Mouse (Mus musculus) lung, embryonic 16.5 days (tissue): ENCODE measurements around the gene Sirt1. TPM values are rescaled to one million over a fixed set of nuclear protein-coding genes. Genes with fewer than 3 reads are reported as not detected.
A peak's percentile ranks its signal among the peaks of the same experiment; 100 is the strongest.
"Not testable (repeated sequence)": the region's sequence is repeated elsewhere in the genome, so short reads cannot be mapped to it uniquely, and the experiment has no call there.

Source experiments
- ATAC-seq: fragments of 200-750 bp; cut with Nextera tagmentation; 2 replicates; pipeline ENCODE4 v1.8.0; 2017; ENCODE audit warnings: low read depth, mild to moderate bottlenecking, moderate library complexity
- H3K27ac ChIP-seq: fragments of 300-500 bp; sonication (generic); 2 replicates; pipeline ENCODE4 v1.5.1; 2014; ENCODE audit warnings: mild to moderate bottlenecking, control low read depth, low read length
- H3K27me3 ChIP-seq: fragments of 300-500 bp; sonication (generic); 2 replicates; pipeline ENCODE4 v1.6.1; 2014; ENCODE audit warnings: low read depth, low read length, mixed read lengths; ENCODE audit not compliant: control insufficient read depth, insufficient read depth
- H3K36me3 ChIP-seq: fragments of 300-500 bp; sonication (generic); 2 replicates; pipeline ENCODE4 v1.6.1; 2014; ENCODE audit warnings: low read length; ENCODE audit not compliant: control insufficient read depth, insufficient read depth
- H3K4me1 ChIP-seq: fragments of 300-500 bp; sonication (generic); replicated peaks from 2 replicates; pipeline ENCODE4 v1.6.1; 2014; ENCODE audit warnings: low read length, mixed read lengths; ENCODE audit not compliant: control insufficient read depth, insufficient read depth
- H3K4me2 ChIP-seq: fragments of 300-500 bp; sonication (generic); 2 replicates; pipeline ENCODE4 v1.6.1; 2014; ENCODE audit warnings: low read depth, low read length, control low read depth
- H3K4me3 ChIP-seq: fragments of 300-500 bp; sonication (generic); 2 replicates; pipeline ENCODE4 v1.5.1; 2014; ENCODE audit warnings: mild to moderate bottlenecking, low read length, control low read depth
- H3K9ac ChIP-seq: fragments of 300-500 bp; sonication (generic); 2 replicates; pipeline ENCODE4 v1.6.1; 2014; ENCODE audit warnings: low read length, control low read depth
- H3K9me3 ChIP-seq: fragments of 300-500 bp; sonication (generic); 2 replicates; pipeline ENCODE4 v1.6.1; 2016; ENCODE audit warnings: low read length; ENCODE audit not compliant: control insufficient read depth
- WGBS: fragments of 180-500 bp; shearing (Covaris S2); extraction: QIAGEN DNeasy Blood & Tissue Kit; methylation state at CpG from one replicate; pipeline ENCODE4 v1.1.7; 2014; 5-methylcytosine and 5-hydroxymethylcytosine counted together
- polyA plus RNA-seq: library from polyadenylated mRNA; unstranded; fragments of >200 nt; fragmentation: Nextera tagmentation; extraction: Ambion mirVana; gene quantifications from 2 replicates; pipeline ENCODE4 v1.2.1, GENCODE M21; 2015

Sirt1 gene
- polyA plus RNA-seq, 1 experiment from 2014 or later: 4.8 TPM

DNA sequence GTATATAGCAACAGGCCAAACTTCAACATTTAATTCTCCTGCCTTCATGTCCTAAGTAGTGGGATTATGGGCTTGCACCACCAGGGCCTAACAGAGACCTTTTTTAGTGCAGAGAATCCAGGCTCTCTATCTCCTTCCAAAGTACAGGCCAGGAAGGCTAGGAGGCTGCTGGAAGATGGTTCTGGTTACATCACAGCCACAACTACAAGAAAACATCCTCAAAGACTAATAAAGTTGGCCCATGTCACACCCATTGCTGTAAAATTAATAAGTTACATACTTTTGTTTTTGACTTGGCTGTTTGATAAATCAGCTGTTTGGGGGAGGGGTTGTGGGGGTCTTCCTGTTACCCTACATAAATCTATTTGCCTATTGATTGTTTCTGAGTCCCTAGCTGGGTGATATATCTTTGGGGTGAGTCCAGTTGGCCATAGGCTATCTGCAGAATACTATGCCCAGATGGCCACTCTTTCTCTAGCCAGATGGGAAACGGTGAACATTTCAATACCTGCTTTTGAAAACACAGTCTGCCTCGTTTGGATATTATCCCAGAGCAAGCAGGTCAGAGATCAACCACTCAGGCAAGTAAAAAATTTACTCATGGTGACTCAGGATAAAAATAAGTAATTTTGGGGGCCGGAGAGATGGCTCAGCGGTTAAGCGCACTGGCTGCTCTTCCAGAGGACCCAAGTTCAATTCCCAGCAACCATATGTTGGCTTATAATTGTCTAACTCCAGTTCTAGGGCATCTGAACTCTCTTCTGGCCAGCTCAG, 21.4 kb upstream of the Sirt1 start:
- H3K27me3 ChIP-seq: no peaks in the 10 kb centered on the region
- no peak overlapping the region for H3K4me3 ChIP-seq
- ATAC-seq: no peak
- no peaks in the 10 kb centered on the region for H3K9me3 ChIP-seq
- no peak overlapping the region for H3K4me2 ChIP-seq
- H3K36me3 ChIP-seq: no peaks in the 10 kb centered on the region
- H3K4me1 ChIP-seq: no peaks in the 10 kb centered on the region
- no peak overlapping the region for H3K27ac ChIP-seq
- 76% methylated on average over 5 of the region's 5 CpGs for WGBS
- no peak overlapping the region for H3K9ac ChIP-seq

- H3K36me3 ChIP-seq: no peaks in the 10 kb centered on the region
- H3K9ac ChIP-seq: no peak overlapping the region
- 89% methylated on average over 10 of the region's 10 CpGs for WGBS
- H3K4me2 ChIP-seq: no peak overlapping the region
- no peaks in the 10 kb centered on the region for H3K4me1 ChIP-seq
- H3K27me3 ChIP-seq: no peaks in the 10 kb centered on the region
- H3K9me3 ChIP-seq: no peaks in the 10 kb centered on the region
- no peak for ATAC-seq
- no peak overlapping the region for H3K27ac ChIP-seq
- H3K4me3 ChIP-seq: no peak overlapping the region
These were observed 15.5 kb upstream of the Sirt1 start for GRCm38 (mm10) chr10:63396963-63397362.

DNA sequence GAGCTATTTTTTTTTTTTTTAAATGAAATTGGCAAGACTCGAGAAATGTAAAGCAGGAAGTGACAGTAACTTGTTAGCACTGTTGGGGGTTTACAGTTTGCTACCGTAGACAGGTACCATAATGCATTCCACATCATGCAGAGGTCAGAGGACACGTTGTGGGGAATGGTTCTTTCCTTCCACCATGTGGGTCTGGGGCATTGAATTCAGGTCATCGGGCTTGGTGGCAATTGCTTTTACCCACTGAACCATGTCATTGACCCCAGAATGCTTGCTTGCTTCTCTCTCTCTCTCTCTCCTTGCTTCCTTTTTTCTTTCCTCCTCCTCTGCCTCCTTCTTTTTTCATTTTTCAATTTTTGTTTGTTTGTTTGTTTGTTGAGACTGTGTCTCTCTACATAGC, 7.4 kb upstream of the Sirt1 start:
- Histone ChIP-seq H3K9ac (no peak overlapping the region), H3K4me2 (no peak overlapping the region), H3K4me3 (no peak overlapping the region), H3K9me3 (no peaks in the 10 kb centered on the region), H3K27me3 (no peaks in the 10 kb centered on the region), H3K27ac (no peak overlapping the region), H3K36me3 (no peaks in the 10 kb centered on the region), H3K4me1 (no peaks in the 10 kb centered on the region)
- ATAC-seq: no peak
- WGBS: 59% methylated on average over 4 of the region's 4 CpGs

- Histone ChIP-seq H3K27me3 (no peaks in the 10 kb centered on the region), H3K4me3 (peak overlapping the region; percentile 61), H3K36me3 (no peaks in the 10 kb centered on the region), H3K9ac (peak overlapping the region; percentile 72), H3K4me1 (no peaks in the 10 kb centered on the region), H3K27ac (no peak overlapping the region; the same call in 1 of the 2 replicates), H3K4me2 (peak overlapping the region; percentile 83), H3K9me3 (no peaks in the 10 kb centered on the region)
- 2% methylated on average over 10 of the region's 10 CpGs for WGBS
- no peak for ATAC-seq
These were observed 5.5 kb upstream of the Sirt1 start for GRCm38 (mm10) chr10:63386991-63387390.

DNA sequence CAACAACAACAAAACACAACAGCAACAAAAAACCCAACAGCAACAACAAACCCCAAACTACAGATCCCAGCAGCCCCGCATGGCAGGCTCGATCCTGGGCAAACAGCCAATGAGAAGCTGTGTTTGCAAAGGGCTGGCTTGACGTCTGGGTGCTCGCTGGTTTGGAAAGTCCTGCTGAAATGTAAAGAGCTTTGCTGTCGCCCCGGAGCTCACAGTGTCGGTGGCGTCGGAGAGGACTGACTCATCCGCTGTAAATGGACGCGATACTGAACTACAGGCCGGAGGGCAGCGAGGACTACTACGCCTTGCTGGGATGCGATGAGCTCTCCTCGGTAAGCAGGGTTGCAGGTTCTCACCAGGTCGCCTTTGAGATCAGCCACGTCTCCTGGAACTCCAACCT, 4.9 kb upstream of the Sirt1 start:
- WGBS: under 1% methylated on average over 19 of the region's 19 CpGs
- Histone ChIP-seq H3K4me2 (peak overlapping the region; percentile 83), H3K4me1 (peaks cover 2% of the 10 kb centered on the region; the same call in 1 of the 2 replicates), H3K27ac (peak overlapping the region; percentile 75), H3K4me3 (peak overlapping the region; percentile 61), H3K9me3 (no peaks in the 10 kb centered on the region), H3K9ac (peak overlapping the region; percentile 72), H3K36me3 (no peaks in the 10 kb centered on the region), H3K27me3 (no peaks in the 10 kb centered on the region)
- peak; percentile 76 for ATAC-seq

DNA sequence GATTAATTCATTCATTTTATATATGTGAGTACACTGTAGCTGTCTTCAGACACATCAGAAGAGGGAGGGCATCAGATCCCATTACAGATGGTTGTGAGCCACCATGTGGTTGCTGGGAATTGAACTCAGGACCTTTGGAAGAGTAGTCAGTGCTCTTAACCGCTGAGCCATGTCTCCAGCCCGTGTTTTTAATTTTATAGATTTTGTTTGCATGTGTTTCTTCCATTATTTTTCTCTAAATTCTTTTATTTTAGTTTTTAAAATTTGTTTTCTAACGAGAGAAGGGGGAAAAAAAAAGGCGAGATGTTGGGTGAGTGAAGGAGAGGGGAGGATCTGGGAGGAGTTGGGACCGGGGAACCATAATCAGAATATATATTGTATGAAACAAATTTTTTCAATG, 4.4 kb upstream of the Sirt1 start:
- Histone ChIP-seq H3K4me3 (peak overlapping the region; percentile 61), H3K9ac (peak overlapping the region; percentile 72), H3K4me2 (peak overlapping the region; percentile 83)
- H3K27ac ChIP-seq, H3K9me3 ChIP-seq, H3K4me1 ChIP-seq, H3K36me3 ChIP-seq, H3K27me3 ChIP-seq, ATAC-seq: not testable (repeated sequence)
- WGBS: 19% methylated on average over 5 of the region's 5 CpGs

GRCm38 (mm10) chr10:63382372-63383279, 1.1 kb upstream of the Sirt1 start, which contains the start of gene Dnajc12:
Dnajc12 (plus strand) TSS chr10:63382443.
- WGBS: 0% methylated on average over 28 of the region's 28 CpGs
- Histone ChIP-seq H3K4me1 (peaks cover 3% of the 10 kb centered on the region; the same call in 1 of the 2 replicates), H3K4me2 (peak within 1 kb of the TSS; percentile 95), H3K27me3 (no peaks in the 10 kb centered on the region; the same call in 1 of the 2 replicates), H3K4me3 (peak within 1 kb of the TSS; percentile 66), H3K9me3 (no peaks in the 10 kb centered on the region), H3K27ac (0 out of 2 replicates have a peak within 1 kb of the TSS, but pooled peaks have one; percentile 37), H3K36me3 (no peaks in the 10 kb centered on the region), H3K9ac (peak within 1 kb of the TSS; percentile 78)
- ATAC-seq: peak; percentile 94

DNA sequence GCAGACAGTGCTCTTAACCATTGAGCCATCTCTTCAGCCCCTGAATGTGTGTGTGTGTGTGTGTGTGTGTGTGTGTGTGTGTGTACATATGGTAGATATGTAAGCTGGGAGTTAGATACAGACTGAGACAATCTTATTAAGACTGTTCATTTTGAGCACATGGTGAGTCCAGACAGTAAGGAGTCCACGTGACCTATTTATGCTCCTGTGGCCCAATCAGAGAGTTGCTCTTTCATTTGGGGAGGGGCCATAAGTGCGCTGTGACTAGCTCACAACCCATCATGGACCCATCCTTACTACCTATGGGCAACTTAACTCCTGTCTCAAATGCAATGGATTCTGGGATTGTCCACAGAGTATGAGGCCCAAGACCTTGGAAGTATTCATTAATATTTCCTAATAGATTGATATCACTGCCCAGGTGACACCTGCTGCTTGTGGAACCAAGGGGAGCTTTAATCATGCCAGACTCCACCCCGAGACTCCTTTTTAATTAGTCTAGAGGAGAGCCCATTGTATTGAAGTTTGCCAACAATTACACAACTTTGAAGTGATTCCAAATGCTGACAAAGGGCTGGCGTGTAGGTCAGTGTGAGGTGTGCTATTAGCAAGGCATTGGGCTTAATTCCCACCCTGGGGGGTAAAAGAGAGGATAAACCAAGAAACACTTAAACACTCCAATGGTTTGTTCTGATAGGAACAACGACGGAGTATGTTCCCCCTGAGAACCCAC, 2.4 kb downstream of the Sirt1 start:
- H3K36me3 ChIP-seq: no peaks in the 10 kb centered on the region
- H3K4me2 ChIP-seq: no peak overlapping the region
- ATAC-seq: no peak
- no peaks in the 10 kb centered on the region; the same call in 1 of the 2 replicates for H3K27me3 ChIP-seq
- WGBS: 62% methylated on average over 6 of the region's 6 CpGs
- H3K9ac ChIP-seq: no peak overlapping the region
- H3K27ac ChIP-seq: no peak overlapping the region
- H3K4me3 ChIP-seq: no peak overlapping the region
- H3K4me1 ChIP-seq: peaks cover 3% of the 10 kb centered on the region; the same call in 1 of the 2 replicates
- H3K9me3 ChIP-seq: no peaks in the 10 kb centered on the region
